Mouse (Mus musculus): Measurements from ENCODE around the gene Fbxo28. TPM values are rescaled to one million over a fixed set of nuclear protein-coding genes. Genes with fewer than 3 reads are reported as not detected.

The Fbxo28 gene
- polyA plus RNA-seq (2012; rRNA removed): 8.1 and 11.5 TPM in 2 replicates

- peak; percentile 92 for DNase-seq (ENCODE audit: low read depth, low spot score)
Observed at GRCm38 (mm10) chr1:182340821-182341781, at the start of gene Fbxo28. Gene Fbxo28 (minus strand): TSS chr1:182341629.

GRCm38 (mm10) chr1:182388729-182389128 is 47.3 kb upstream of the Fbxo28 start:
- DNase-seq (ENCODE audit: low read depth, low spot score): no peak
- 41% methylated on average over 4 of the region's 4 CpGs for WGBS

More at GRCm38 (mm10) chr1:182340821-182341781, at the start of gene Fbxo28:
- WGBS: 1% methylated on average over 93 of the region's 93 CpGs

- 92% methylated on average over 8 of the region's 8 CpGs for WGBS
- no peak for DNase-seq (ENCODE audit: low read depth, low spot score)
Observed at GRCm38 (mm10) chr1:182386449-182386848, 45.0 kb upstream of the Fbxo28 start.

- DNase-seq (ENCODE audit: low read depth, low spot score): no peak
- WGBS: 42% methylated on average over 9 of the region's 9 CpGs
Observed at GRCm38 (mm10) chr1:182383096-182383495, 41.7 kb upstream of the Fbxo28 start.

- WGBS: 83% methylated on average over 3 of the region's 3 CpGs
- no peak for DNase-seq (ENCODE audit: low read depth, low spot score)
Observed at GRCm38 (mm10) chr1:182381327-182381726, 39.9 kb upstream of the Fbxo28 start.

GRCm38 (mm10) chr1:182380683-182381082 is 39.3 kb upstream of the Fbxo28 start:
- DNase-seq (ENCODE audit: low read depth, low spot score): no peak
- 64% methylated on average over 7 of the region's 7 CpGs for WGBS

GRCm38 (mm10) chr1:182378876-182379275 is 37.4 kb upstream of the Fbxo28 start:
- no peak for DNase-seq (ENCODE audit: low read depth, low spot score)
- WGBS: 64% methylated on average over 7 of the region's 7 CpGs

GRCm38 (mm10) chr1:182378205-182378835 is 36.9 kb upstream of the Fbxo28 start:
- no peak for DNase-seq (ENCODE audit: low read depth, low spot score)
- 81% methylated on average over 11 of the region's 11 CpGs for WGBS

GRCm38 (mm10) chr1:182377519-182377918 is 36.1 kb upstream of the Fbxo28 start:
- DNase-seq (ENCODE audit: low read depth, low spot score): no peak
- 84% methylated on average over 6 of the region's 6 CpGs for WGBS

GRCm38 (mm10) chr1:182376826-182377225 is 35.4 kb upstream of the Fbxo28 start:
- no peak for DNase-seq (ENCODE audit: low read depth, low spot score)
- WGBS: 90% methylated on average over 7 of the region's 7 CpGs

- DNase-seq (ENCODE audit: low read depth, low spot score): no peak
- 21% methylated on average over 8 of the region's 8 CpGs for WGBS
Observed at GRCm38 (mm10) chr1:182376221-182376620, 34.8 kb upstream of the Fbxo28 start.

- no peak for DNase-seq (ENCODE audit: low read depth, low spot score)
- 78% methylated on average over 8 of the region's 8 CpGs for WGBS
Observed at GRCm38 (mm10) chr1:182371891-182372290, 30.5 kb upstream of the Fbxo28 start.

- 65% methylated on average over 4 of the region's 4 CpGs for WGBS
- DNase-seq (ENCODE audit: low read depth, low spot score): no peak
Observed at GRCm38 (mm10) chr1:182369435-182369834, 28.0 kb upstream of the Fbxo28 start.

- 53% methylated on average over 8 of the region's 8 CpGs for WGBS
- DNase-seq (ENCODE audit: low read depth, low spot score): no peak
Observed at GRCm38 (mm10) chr1:182368782-182369181, 27.4 kb upstream of the Fbxo28 start.

GRCm38 (mm10) chr1:182368309-182368708 is 26.9 kb upstream of the Fbxo28 start:
- DNase-seq (ENCODE audit: low read depth, low spot score): no peak
- 43% methylated on average over 7 of the region's 7 CpGs for WGBS

GRCm38 (mm10) chr1:182363683-182364404 is 22.4 kb upstream of the Fbxo28 start:
- 77% methylated on average over 12 of the region's 12 CpGs for WGBS
- DNase-seq (ENCODE audit: low read depth, low spot score): no peak

- DNase-seq (ENCODE audit: low read depth, low spot score): no peak
- WGBS: 79% methylated on average over 5 of the region's 5 CpGs
Observed at GRCm38 (mm10) chr1:182362703-182363102, 21.3 kb upstream of the Fbxo28 start.

- 14% methylated on average over 1 of the region's 1 CpGs for WGBS
Observed at GRCm38 (mm10) chr1:182358133-182358532, 16.7 kb upstream of the Fbxo28 start.

GRCm38 (mm10) chr1:182354504-182355147 is 13.2 kb upstream of the Fbxo28 start:
- no peak for DNase-seq (ENCODE audit: low read depth, low spot score)
- 77% methylated on average over 11 of the region's 11 CpGs for WGBS

More at GRCm38 (mm10) chr1:182358133-182358532, 16.7 kb upstream of the Fbxo28 start:
- no peak for DNase-seq (ENCODE audit: low read depth, low spot score)
